Mouse (Mus musculus) erythroblast, embryonic 14.5 days (primary cell): ENCODE results near the gene Camk2b.

Experiments used
- GATA1 ChIP-seq: IDR thresholded peaks from 2 replicates; pipeline ENCODE4 v1.6.1; 2012; ENCODE audit warnings: low read length, inconsistent platforms, mixed read lengths
- TAL1 ChIP-seq: IDR thresholded peaks from 3 replicates; pipeline ENCODE4 v1.6.1; 2012; ENCODE audit warnings: low read length, inconsistent platforms, mixed read lengths

GRCm38 (mm10) chr11:6017484-6018140 lies 48.5 kb downstream of the Camk2b start:
- TF ChIP-seq TAL1 (no peak), GATA1 (no peak)
